Mouse (Mus musculus) macrophage (primary cell): ENCODE results near the gene Trabd2b. TPM values are rescaled to one million over a fixed set of nuclear protein-coding genes. Genes with fewer than 3 reads are reported as not detected.

Experiments used
- H3K27ac ChIP-seq: fragments of 350-480 bp; formaldehyde crosslinking; 2 replicates; pipeline ENCODE4 v1.9.0; 2021
- H3K36me3 ChIP-seq: fragments of 350-480 bp; formaldehyde crosslinking; 2 replicates; pipeline ENCODE4 v1.9.0; 2021; ENCODE audit errors: inconsistent target
- H3K4me3 ChIP-seq: fragments of 350-480 bp; formaldehyde crosslinking; 2 replicates; pipeline ENCODE4 v1.9.0; 2021; ENCODE audit errors: inconsistent target
- H3K79me2 ChIP-seq: fragments of 350-480 bp; formaldehyde crosslinking; 2 replicates; pipeline ENCODE4 v1.9.0; 2021; ENCODE audit errors: inconsistent target
- WGBS: methylation state at CpG from one replicate; pipeline ENCODE4 v1.1.7; 2026; ENCODE audit warnings: inconsistent platforms; ENCODE audit not compliant: missing documents; 5-methylcytosine and 5-hydroxymethylcytosine counted together
- polyA plus RNA-seq: library from polyadenylated mRNA; stranded (reverse); fragments of 250-400 nt; gene quantifications from 3 replicates; pipeline ENCODE4 v1.2.4, GENCODE M21; 2018; ENCODE audit warnings: inconsistent platforms

Trabd2b gene
- polyA plus RNA-seq, 1 experiment from 2014 or later, result not detected

DNA sequence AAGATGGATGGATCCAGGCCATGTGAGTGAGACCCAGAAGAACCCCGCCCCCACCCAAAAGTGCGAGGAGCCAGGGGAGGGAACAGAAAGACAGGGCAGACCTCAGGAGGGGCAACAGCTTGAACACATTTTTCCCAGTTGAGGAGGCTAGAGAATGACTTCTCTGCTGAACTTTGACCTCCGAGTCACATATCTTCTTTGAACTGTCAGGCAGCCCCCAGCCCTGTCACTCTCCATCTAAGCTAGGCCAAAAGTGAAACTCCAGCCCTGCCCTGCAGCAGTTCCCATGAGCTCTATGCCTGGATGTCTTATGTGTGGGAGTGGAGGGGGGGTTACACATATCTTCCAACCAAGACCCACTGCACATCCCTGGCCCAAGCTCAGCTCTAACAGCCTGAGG, 244.5 kb downstream of the Trabd2b start:
- 90% methylated on average over 2 of the region's 3 CpGs for WGBS
- no peak overlapping the region for H3K27ac ChIP-seq
- no peaks in the 10 kb centered on the region for H3K79me2 ChIP-seq
- no peak overlapping the region for H3K4me3 ChIP-seq
- H3K36me3 ChIP-seq, result no peaks in the 10 kb centered on the region

DNA sequence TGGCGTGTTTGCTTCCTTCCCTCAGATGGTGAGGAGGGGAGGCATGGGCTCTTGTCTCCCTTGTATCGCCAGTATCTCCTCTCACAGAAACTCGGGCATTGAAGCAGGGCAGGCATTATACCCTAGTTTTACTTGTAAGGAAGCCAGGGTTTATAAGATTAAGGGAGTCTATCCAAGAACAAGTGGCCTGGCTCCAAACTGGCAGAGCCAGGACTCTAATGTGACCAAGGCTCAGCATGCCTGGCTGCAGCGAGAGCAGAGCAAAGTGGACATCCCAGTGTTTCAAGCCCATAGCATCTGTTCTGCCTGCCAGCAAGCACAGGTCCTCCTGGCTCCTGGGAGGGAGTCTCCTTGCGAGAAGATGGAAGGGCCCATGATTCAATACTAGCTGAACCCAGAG, 245.1 kb downstream of the Trabd2b start:
- Histone ChIP-seq H3K36me3 (no peaks in the 10 kb centered on the region), H3K79me2 (no peaks in the 10 kb centered on the region), H3K27ac (no peak overlapping the region), H3K4me3 (no peak overlapping the region)
- WGBS, result 80% methylated on average over 5 of the region's 5 CpGs

GRCm38 (mm10) chr4:114652400-114652799, 245.9 kb downstream of the Trabd2b start:
- no peaks in the 10 kb centered on the region for H3K36me3 ChIP-seq
- H3K79me2 ChIP-seq, result no peaks in the 10 kb centered on the region
- no peak overlapping the region for H3K4me3 ChIP-seq
- 14% methylated on average over 4 of the region's 4 CpGs for WGBS
- peak overlapping the region; percentile 19; the same call in 1 of the 2 replicates for H3K27ac ChIP-seq

DNA sequence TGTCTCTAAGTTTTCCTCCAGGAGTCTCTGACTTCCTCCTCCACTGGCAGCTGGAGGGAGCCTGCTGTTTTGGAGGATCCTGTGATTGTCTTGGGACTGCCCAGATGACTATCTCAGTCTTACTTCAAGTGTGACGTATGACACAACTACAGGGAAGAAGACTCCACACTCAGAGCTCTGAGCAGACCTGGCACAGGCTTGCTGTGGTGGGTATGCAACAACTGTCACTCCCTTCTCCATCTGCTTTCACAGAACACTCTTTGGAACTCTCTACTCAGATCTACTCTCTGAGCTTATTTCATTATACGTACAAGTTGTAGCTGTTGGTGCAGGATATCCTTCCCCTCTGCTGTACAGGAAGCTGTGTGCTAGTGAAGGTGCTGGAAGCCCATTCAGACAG, 251.4 kb downstream of the Trabd2b start:
- Histone ChIP-seq H3K4me3 (no peak overlapping the region), H3K79me2 (no peaks in the 10 kb centered on the region), H3K36me3 (no peaks in the 10 kb centered on the region), H3K27ac (no peak overlapping the region)
- 52% methylated on average over 2 of the region's 2 CpGs for WGBS

GRCm38 (mm10) chr4:114659876-114660275, 253.4 kb downstream of the Trabd2b start:
- H3K4me3 ChIP-seq, result no peak overlapping the region
- H3K79me2 ChIP-seq, result no peaks in the 10 kb centered on the region
- no peaks in the 10 kb centered on the region for H3K36me3 ChIP-seq
- WGBS, result 89% methylated on average over 5 of the region's 5 CpGs
- no peak overlapping the region for H3K27ac ChIP-seq

GRCm38 (mm10) chr4:114664063-114665036, 257.8 kb downstream of the Trabd2b start:
- Histone ChIP-seq H3K36me3 (no peaks in the 10 kb centered on the region), H3K27ac (no peak overlapping the region), H3K4me3 (no peak overlapping the region), H3K79me2 (no peaks in the 10 kb centered on the region)
- WGBS, result 23% methylated on average over 9 of the region's 9 CpGs

Other genes with a start within 250 kb of the Trabd2b start
- not detected in 3 replicates for gene Skint11, start 243.3 kb upstream of the Trabd2b start, polyA plus RNA-seq